Mouse (Mus musculus): ENCODE measurements around the gene Grb7. TPM values are rescaled to one million over a fixed set of nuclear protein-coding genes. Genes with fewer than 3 reads are reported as not detected.

The Grb7 gene
- polyA plus RNA-seq, 1 experiment from 2014 or later, result 0.38 TPM

DNA sequence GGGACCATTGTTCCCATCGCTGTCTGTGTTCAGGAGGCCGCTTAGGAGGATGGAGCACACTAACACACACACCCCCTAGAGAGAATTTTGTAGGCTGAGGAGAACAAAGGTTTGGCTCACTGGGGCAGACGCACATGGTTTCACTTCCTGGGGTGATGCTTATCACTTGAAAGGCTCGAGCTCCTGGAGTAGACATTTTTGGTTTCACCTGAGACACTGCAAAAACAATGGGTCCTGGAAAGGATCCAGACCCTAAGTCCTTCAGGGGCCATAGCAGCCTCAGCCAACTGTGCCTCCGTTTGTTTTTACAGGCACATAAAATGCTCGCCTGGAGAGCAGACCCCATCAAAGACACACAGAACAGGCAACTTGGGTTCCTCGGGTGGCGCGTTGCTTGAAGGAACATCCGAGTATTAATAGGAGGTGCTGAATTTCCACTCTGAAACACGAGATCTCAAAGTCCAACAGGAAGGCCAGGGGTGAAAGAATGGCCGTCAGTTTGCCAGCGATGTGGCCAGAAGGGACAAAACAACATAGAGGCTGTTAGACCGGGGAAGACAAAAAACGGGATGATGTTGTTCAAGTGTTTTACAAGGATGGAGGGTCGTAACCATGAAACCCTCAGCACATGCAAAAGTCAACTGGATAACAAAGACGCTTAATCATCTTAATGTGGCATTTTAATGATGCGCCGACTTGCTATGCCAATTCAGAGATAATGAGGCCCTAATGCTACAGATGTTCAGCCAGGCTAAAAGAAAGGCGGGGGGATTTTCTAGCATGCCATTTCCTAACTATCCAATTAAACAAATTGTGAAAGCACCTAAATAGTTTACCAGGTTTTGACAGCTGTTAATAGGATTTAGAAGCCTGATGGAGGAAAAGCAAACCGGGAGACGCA, 51.4 kb downstream of the Grb7 start:
- Histone ChIP-seq H3K4me1 (ENCODE audit: control insufficient read depth, insufficient read depth, low read length) (peaks cover 9% of the 10 kb centered on the region), H3K4me2 (ENCODE audit: low read length) (no peak overlapping the region), H3K36me3 (ENCODE audit: control insufficient read depth, insufficient read depth, low read length) (no peaks in the 10 kb centered on the region), H3K9me3 (replicated peaks; ENCODE audit: control insufficient read depth, low read length) (no peaks in the 10 kb centered on the region), H3K27me3 (replicated peaks; ENCODE audit: control insufficient read depth, insufficient read depth, low read length) (peaks cover 14% of the 10 kb centered on the region), H3K9ac (ENCODE audit: low read length) (no peak overlapping the region), H3K4me3 (ENCODE audit: low read depth, low read length) (no peak overlapping the region), H3K27ac (ENCODE audit: low read depth, low read length) (no peak overlapping the region)
- 19% methylated on average over 22 of the region's 22 CpGs for WGBS
- peak; percentile 66 for DNase-seq (ENCODE audit: low spot score)
- ATAC-seq, result no peak

GRCm38 (mm10) chr11:98504926-98505325, 58.7 kb downstream of the Grb7 start:
- ATAC-seq (no peak), DNase-seq (ENCODE audit: low spot score) (no peak)
- H3K4me3 ChIP-seq (ENCODE audit: low read depth, low read length), result no peak overlapping the region
- H3K4me2 ChIP-seq (ENCODE audit: low read length), result no peak overlapping the region
- peaks cover 6% of the 10 kb centered on the region for H3K27me3 ChIP-seq (replicated peaks; ENCODE audit: control insufficient read depth, insufficient read depth, low read length)
- WGBS, result 73% methylated on average over 3 of the region's 3 CpGs
- no peak overlapping the region for H3K27ac ChIP-seq (ENCODE audit: low read depth, low read length)
- no peaks in the 10 kb centered on the region for H3K9me3 ChIP-seq (replicated peaks; ENCODE audit: control insufficient read depth, low read length)
- no peaks in the 10 kb centered on the region for H3K36me3 ChIP-seq (ENCODE audit: control insufficient read depth, insufficient read depth, low read length)
- no peaks in the 10 kb centered on the region for H3K4me1 ChIP-seq (ENCODE audit: control insufficient read depth, insufficient read depth, low read length)
- H3K9ac ChIP-seq (ENCODE audit: low read length), result no peak overlapping the region

Other genes with a start within 250 kb of the Grb7 start
- 10.0 and 10.2 TPM in 2 replicates for gene Cdk12, start 243.3 kb upstream of the Grb7 start, polyA plus RNA-seq (2014; fragmentation: Nextera tagmentation; extraction: Ambion mirVana)
- 64.1 and 90.9 TPM in 2 replicates for gene Neurod2, start 116.7 kb upstream of the Grb7 start, polyA plus RNA-seq (2014; fragmentation: Nextera tagmentation; extraction: Ambion mirVana)
- 33.1 and 42.2 TPM in 2 replicates for gene Ppp1r1b, start 98.0 kb upstream of the Grb7 start, polyA plus RNA-seq (2014; fragmentation: Nextera tagmentation; extraction: Ambion mirVana)
- gene Stard3, start 88.0 kb upstream of the Grb7 start, polyA plus RNA-seq (2014; fragmentation: Nextera tagmentation; extraction: Ambion mirVana), result 43.8 and 46.6 TPM in 2 replicates
- gene Tcap, start 62.6 kb upstream of the Grb7 start, polyA plus RNA-seq (2014; fragmentation: Nextera tagmentation; extraction: Ambion mirVana), result 0.23 TPM in 1 of 2 replicates, not detected in the other
- gene Pnmt, start 59.9 kb upstream of the Grb7 start, polyA plus RNA-seq (2014; fragmentation: Nextera tagmentation; extraction: Ambion mirVana), result 0.32 and 0.36 TPM in 2 replicates
- 6.1 and 6.9 TPM in 2 replicates for gene Pgap3, start 45.9 kb upstream of the Grb7 start, polyA plus RNA-seq (2014; fragmentation: Nextera tagmentation; extraction: Ambion mirVana)
- gene Erbb2, start 33.9 kb upstream of the Grb7 start, polyA plus RNA-seq (2014; fragmentation: Nextera tagmentation; extraction: Ambion mirVana), result 5.6 and 5.9 TPM in 2 replicates
- gene Mien1, start 7.4 kb upstream of the Grb7 start, polyA plus RNA-seq (2014; fragmentation: Nextera tagmentation; extraction: Ambion mirVana), result 279 and 290 TPM in 2 replicates
- gene Ikzf3, start 99.6 kb downstream of the Grb7 start, polyA plus RNA-seq (2014; fragmentation: Nextera tagmentation; extraction: Ambion mirVana), result not detected in 2 replicates
- not detected in 2 replicates for gene Zpbp2, start 104.7 kb downstream of the Grb7 start, polyA plus RNA-seq (2014; fragmentation: Nextera tagmentation; extraction: Ambion mirVana)
- gene Ormdl3, start 141.0 kb downstream of the Grb7 start, polyA plus RNA-seq (2014; fragmentation: Nextera tagmentation; extraction: Ambion mirVana), result 24.7 and 24.8 TPM in 2 replicates
- gene Lrrc3c, start 151.9 kb downstream of the Grb7 start, polyA plus RNA-seq (2014; fragmentation: Nextera tagmentation; extraction: Ambion mirVana), result not detected in 2 replicates
- gene Gm12355, start 179.3 kb downstream of the Grb7 start, polyA plus RNA-seq (2014; fragmentation: Nextera tagmentation; extraction: Ambion mirVana), result 0.88 and 1.3 TPM in 2 replicates
- not detected in 2 replicates for gene Gsdma3, start 180.0 kb downstream of the Grb7 start, polyA plus RNA-seq (2014; fragmentation: Nextera tagmentation; extraction: Ambion mirVana)
- not detected in 2 replicates for gene Gsdma2, start 200.4 kb downstream of the Grb7 start, polyA plus RNA-seq (2014; fragmentation: Nextera tagmentation; extraction: Ambion mirVana)
- gene Gsdma, start 218.0 kb downstream of the Grb7 start, polyA plus RNA-seq (2014; fragmentation: Nextera tagmentation; extraction: Ambion mirVana), result not detected in 2 replicates
- 121 and 144 TPM in 2 replicates for gene Psmd3, start 236.2 kb downstream of the Grb7 start, polyA plus RNA-seq (2014; fragmentation: Nextera tagmentation; extraction: Ambion mirVana)

All from forebrain, embryonic 14.5 days (tissue).